Mouse (Mus musculus): Measurements from ENCODE around the gene Dnajb13. TPM values are rescaled to one million over a fixed set of nuclear protein-coding genes. Genes with fewer than 3 reads are reported as not detected.

The Dnajb13 gene
- total RNA-seq, 2 experiments from 2014 or later: 0.39 to 0.51 TPM

- H3K27ac ChIP-seq: peak within 1 kb of the TSS; percentile 46; the same call in 1 of the 2 replicates
- DNase-seq (ENCODE audit: low spot score in 2 of 2): no peak
- H3K4me3 ChIP-seq: 0 out of 2 replicates have a peak within 1 kb of the TSS, but pooled peaks have one; percentile 5
- no peak for TF ChIP-seq CTCF (conservative IDR thresholded peaks at IDR 0.05)
These were observed 42.0 kb downstream of the Dnajb13 start, which contains the start of gene Ucp3 for GRCm38 (mm10) chr7:100472777-100473176. Gene Ucp3 (plus strand): TSS chr7:100472990.

- H3K27ac ChIP-seq: no peak overlapping the region
- no peak for TF ChIP-seq CTCF (conservative IDR thresholded peaks at IDR 0.05)
- no peak for DNase-seq (ENCODE audit: low spot score in 2 of 2)
- H3K4me3 ChIP-seq: no peak overlapping the region
These were observed 43.4 kb downstream of the Dnajb13 start for GRCm38 (mm10) chr7:100471407-100471797.

- Histone ChIP-seq H3K27ac (no peak overlapping the region), H3K4me3 (no peak overlapping the region)
- TF ChIP-seq CTCF (conservative IDR thresholded peaks at IDR 0.05): no peak
- DNase-seq (ENCODE audit: low spot score in 2 of 2): no peak
These were observed 43.9 kb downstream of the Dnajb13 start for GRCm38 (mm10) chr7:100470796-100471406.

- H3K4me3 ChIP-seq: no peak overlapping the region
- TF ChIP-seq CTCF (conservative IDR thresholded peaks at IDR 0.05): no peak
- DNase-seq (ENCODE audit: low spot score in 2 of 2): no peak
- H3K27ac ChIP-seq: no peak overlapping the region
These were observed 45.3 kb downstream of the Dnajb13 start for GRCm38 (mm10) chr7:100469502-100469901.

GRCm38 (mm10) chr7:100468761-100469160 is 46.0 kb downstream of the Dnajb13 start:
- Histone ChIP-seq H3K27ac (no peak overlapping the region), H3K4me3 (no peak overlapping the region)
- DNase-seq (ENCODE audit: low spot score in 2 of 2): no peak
- TF ChIP-seq CTCF (conservative IDR thresholded peaks at IDR 0.05): no peak

GRCm38 (mm10) chr7:100466781-100467510 is 47.8 kb downstream of the Dnajb13 start:
- Histone ChIP-seq H3K27ac (no peak overlapping the region), H3K4me3 (no peak overlapping the region)
- no peak for DNase-seq (ENCODE audit: low spot score in 2 of 2)
- no peak for TF ChIP-seq CTCF (conservative IDR thresholded peaks at IDR 0.05)

GRCm38 (mm10) chr7:100465656-100466309 is 49.0 kb downstream of the Dnajb13 start:
- TF ChIP-seq CTCF (conservative IDR thresholded peaks at IDR 0.05): no peak
- H3K27ac ChIP-seq: peak overlapping the region; percentile 73
- no peak for DNase-seq (ENCODE audit: low spot score in 2 of 2)

GRCm38 (mm10) chr7:100465248-100465647 is 49.5 kb downstream of the Dnajb13 start:
- no peak for DNase-seq (ENCODE audit: low spot score in 2 of 2)
- Histone ChIP-seq H3K27ac (peak overlapping the region; percentile 73), H3K4me3 (no peak overlapping the region)
- TF ChIP-seq CTCF (conservative IDR thresholded peaks at IDR 0.05): no peak

More at GRCm38 (mm10) chr7:100465656-100466309, 49.0 kb downstream of the Dnajb13 start:
- H3K4me3 ChIP-seq: no peak overlapping the region

- Histone ChIP-seq H3K27ac (no peak overlapping the region), H3K4me3 (no peak overlapping the region)
- DNase-seq (ENCODE audit: low spot score in 2 of 2): no peak
- TF ChIP-seq CTCF (conservative IDR thresholded peaks at IDR 0.05): no peak
These were observed 50.5 kb downstream of the Dnajb13 start for GRCm38 (mm10) chr7:100464248-100464647.

GRCm38 (mm10) chr7:100463757-100464156 is 51.0 kb downstream of the Dnajb13 start:
- Histone ChIP-seq H3K4me3 (no peak overlapping the region), H3K27ac (no peak overlapping the region)
- no peak for TF ChIP-seq CTCF (conservative IDR thresholded peaks at IDR 0.05)
- DNase-seq (ENCODE audit: low spot score in 2 of 2): no peak

GRCm38 (mm10) chr7:100463194-100463593 is 51.6 kb downstream of the Dnajb13 start:
- DNase-seq (ENCODE audit: low spot score in 2 of 2): no peak
- Histone ChIP-seq H3K4me3 (no peak overlapping the region), H3K27ac (no peak overlapping the region)
- no peak for TF ChIP-seq CTCF (conservative IDR thresholded peaks at IDR 0.05)

- no peak for TF ChIP-seq CTCF (conservative IDR thresholded peaks at IDR 0.05)
- Histone ChIP-seq H3K4me3 (no peak overlapping the region), H3K27ac (peak overlapping the region; percentile 82)
- peak; percentile 29 to 61 for DNase-seq (ENCODE audit: low spot score in 2 of 2)
These were observed 53.1 kb downstream of the Dnajb13 start for GRCm38 (mm10) chr7:100461621-100462151.

GRCm38 (mm10) chr7:100459862-100460261 is 54.9 kb downstream of the Dnajb13 start:
- Histone ChIP-seq H3K27ac (no peak overlapping the region), H3K4me3 (no peak overlapping the region)
- no peak for DNase-seq (ENCODE audit: low spot score in 2 of 2)
- no peak for TF ChIP-seq CTCF (conservative IDR thresholded peaks at IDR 0.05)
